Mouse (Mus musculus) forebrain, embryonic 10.5 days (tissue): ENCODE measurements around the gene Golim4. TPM values are rescaled to one million over a fixed set of nuclear protein-coding genes. Genes with fewer than 3 reads are reported as not detected.

ENCODE experiments used
- DNase-seq: peaks from one replicate; pipeline ENCODE4 v3.0.0-alpha.2; 2017; ENCODE audit warnings: low spot score; ENCODE audit errors: extremely low spot score
- H3K27ac ChIP-seq: fragments of 300-500 bp; sonication (generic); 2 replicates; pipeline ENCODE4 v1.5.1; 2016; ENCODE audit warnings: mild to moderate bottlenecking
- H3K27me3 ChIP-seq: fragments of 300-500 bp; sonication (generic); 2 replicates; pipeline ENCODE4 v1.6.1; 2016; ENCODE audit warnings: mild to moderate bottlenecking; ENCODE audit not compliant: poor library complexity, severe bottlenecking
- H3K36me3 ChIP-seq: fragments of 300-500 bp; sonication (generic); replicated peaks from 2 replicates; pipeline ENCODE4 v1.6.1; 2016; ENCODE audit warnings: mild to moderate bottlenecking, moderate library complexity
- H3K4me1 ChIP-seq: fragments of 300-500 bp; sonication (generic); 2 replicates; pipeline ENCODE4 v1.6.1; 2016
- H3K4me3 ChIP-seq: fragments of 300-500 bp; sonication (generic); 2 replicates; pipeline ENCODE4 v1.5.1; 2016; ENCODE audit warnings: mild to moderate bottlenecking, moderate library complexity
- H3K9me3 ChIP-seq: fragments of 300-500 bp; sonication (generic); 2 replicates; pipeline ENCODE4 v1.6.1; 2016; ENCODE audit warnings: mild to moderate bottlenecking, moderate library complexity
- WGBS: fragments of 180-500 bp; shearing (Covaris S2); methylation state at CpG from one replicate; pipeline ENCODE4 v1.1.7; 2016; 5-methylcytosine and 5-hydroxymethylcytosine counted together
- polyA plus RNA-seq: library from polyadenylated mRNA; unstranded; fragments of >200 nt; fragmentation: Nextera tagmentation; extraction: Ambion mirVana; gene quantifications from 2 replicates; pipeline ENCODE4 v1.2.1, GENCODE M21; 2016

Golim4 gene
- polyA plus RNA-seq, 1 experiment from 2014 or later: 50.1 TPM

- H3K4me1 ChIP-seq: peaks cover 14% of the 10 kb centered on the region
- no peak overlapping the region for H3K4me3 ChIP-seq
- H3K36me3 ChIP-seq: peaks cover 10% of the 10 kb centered on the region
- DNase-seq: no peak
- WGBS: 43% methylated on average over 4 of the region's 4 CpGs
- H3K27me3 ChIP-seq: no peaks in the 10 kb centered on the region
- no peak overlapping the region for H3K27ac ChIP-seq
- H3K9me3 ChIP-seq: no peaks in the 10 kb centered on the region
Observed at GRCm38 (mm10) chr3:75910257-75910656, 46.5 kb downstream of the Golim4 start.

GRCm38 (mm10) chr3:75901903-75902598, 54.7 kb downstream of the Golim4 start:
- Histone ChIP-seq H3K9me3 (no peaks in the 10 kb centered on the region), H3K36me3 (peaks cover 57% of the 10 kb centered on the region)
- 87% methylated on average over 11 of the region's 11 CpGs for WGBS

GRCm38 (mm10) chr3:75895075-75895474, 61.7 kb downstream of the Golim4 start:
- no peak overlapping the region for H3K27ac ChIP-seq
- DNase-seq: no peak
- no peaks in the 10 kb centered on the region for H3K9me3 ChIP-seq
- H3K27me3 ChIP-seq: no peaks in the 10 kb centered on the region
- H3K36me3 ChIP-seq: peaks cover 74% of the 10 kb centered on the region
- WGBS: 97% methylated on average over 5 of the region's 5 CpGs
- no peak overlapping the region for H3K4me3 ChIP-seq
- no peaks in the 10 kb centered on the region for H3K4me1 ChIP-seq

More at GRCm38 (mm10) chr3:75901903-75902598, 54.7 kb downstream of the Golim4 start:
- Histone ChIP-seq H3K27ac (no peak overlapping the region), H3K4me3 (no peak overlapping the region), H3K4me1 (no peaks in the 10 kb centered on the region), H3K27me3 (no peaks in the 10 kb centered on the region)
- no peak for DNase-seq

- 96% methylated on average over 3 of the region's 3 CpGs for WGBS
- no peaks in the 10 kb centered on the region for H3K4me1 ChIP-seq
- H3K4me3 ChIP-seq: no peak overlapping the region
- H3K27me3 ChIP-seq: no peaks in the 10 kb centered on the region
- H3K9me3 ChIP-seq: no peaks in the 10 kb centered on the region
- no peak overlapping the region for H3K27ac ChIP-seq
- peaks cover 85% of the 10 kb centered on the region for H3K36me3 ChIP-seq
- no peak for DNase-seq
Observed at GRCm38 (mm10) chr3:75891581-75891980, 65.2 kb downstream of the Golim4 start.

- Histone ChIP-seq H3K4me1 (no peaks in the 10 kb centered on the region), H3K4me3 (no peak overlapping the region), H3K27ac (no peak overlapping the region), H3K27me3 (no peaks in the 10 kb centered on the region), H3K36me3 (peaks cover 95% of the 10 kb centered on the region), H3K9me3 (no peaks in the 10 kb centered on the region)
- WGBS: 89% methylated on average over 1 of the region's 1 CpGs
- DNase-seq: no peak
Observed at GRCm38 (mm10) chr3:75889323-75889722, 67.4 kb downstream of the Golim4 start.

- no peak for DNase-seq
- H3K27ac ChIP-seq: no peak overlapping the region
- H3K27me3 ChIP-seq: no peaks in the 10 kb centered on the region
- H3K4me1 ChIP-seq: no peaks in the 10 kb centered on the region
- no peak overlapping the region for H3K4me3 ChIP-seq
- peaks cover 94% of the 10 kb centered on the region for H3K36me3 ChIP-seq
- peaks cover 5% of the 10 kb centered on the region; the same call in 1 of the 2 replicates for H3K9me3 ChIP-seq
- WGBS: 89% methylated on average over 1 of the region's 1 CpGs
Observed at GRCm38 (mm10) chr3:75881582-75881981, 75.2 kb downstream of the Golim4 start.

- Histone ChIP-seq H3K36me3 (peaks cover 85% of the 10 kb centered on the region), H3K4me3 (no peak overlapping the region), H3K4me1 (no peaks in the 10 kb centered on the region), H3K27me3 (no peaks in the 10 kb centered on the region), H3K9me3 (peaks cover 5% of the 10 kb centered on the region; the same call in 1 of the 2 replicates), H3K27ac (no peak overlapping the region)
- 95% methylated on average over 2 of the region's 2 CpGs for WGBS
- no peak for DNase-seq
Observed at GRCm38 (mm10) chr3:75879269-75879668, 77.5 kb downstream of the Golim4 start.

- Histone ChIP-seq H3K4me3 (no peak overlapping the region), H3K9me3 (no peaks in the 10 kb centered on the region), H3K4me1 (no peaks in the 10 kb centered on the region), H3K36me3 (0 out of 2 replicates have a peak, but pooled peaks cover under 1% of the 10 kb centered on the region), H3K27ac (no peak overlapping the region), H3K27me3 (no peaks in the 10 kb centered on the region)
- no peak for DNase-seq
- WGBS: 76% methylated on average over 1 of the region's 1 CpGs
Observed at GRCm38 (mm10) chr3:75868886-75869285, 87.9 kb downstream of the Golim4 start.

GRCm38 (mm10) chr3:75864203-75864602, 92.5 kb downstream of the Golim4 start:
- no peaks in the 10 kb centered on the region for H3K9me3 ChIP-seq
- no peak for DNase-seq
- no peaks in the 10 kb centered on the region for H3K4me1 ChIP-seq
- no peak overlapping the region for H3K27ac ChIP-seq
- no peak overlapping the region for H3K4me3 ChIP-seq
- H3K27me3 ChIP-seq: no peaks in the 10 kb centered on the region
- H3K36me3 ChIP-seq: no peaks in the 10 kb centered on the region
- WGBS: 32% methylated on average over 2 of the region's 2 CpGs

- H3K4me3 ChIP-seq: no peak overlapping the region
- no peaks in the 10 kb centered on the region for H3K27me3 ChIP-seq
- peaks cover 2% of the 10 kb centered on the region; the same call in 1 of the 2 replicates for H3K4me1 ChIP-seq
- H3K27ac ChIP-seq: no peak overlapping the region
- WGBS: 31% methylated on average over 4 of the region's 4 CpGs
- H3K36me3 ChIP-seq: no peaks in the 10 kb centered on the region
- no peaks in the 10 kb centered on the region for H3K9me3 ChIP-seq
- peak; percentile 32 for DNase-seq
Observed at GRCm38 (mm10) chr3:75861677-75862076, 95.1 kb downstream of the Golim4 start.

- H3K36me3 ChIP-seq: no peaks in the 10 kb centered on the region
- 87% methylated on average over 12 of the region's 12 CpGs for WGBS
- no peak overlapping the region for H3K27ac ChIP-seq
- no peak overlapping the region for H3K4me3 ChIP-seq
- no peak for DNase-seq
- no peaks in the 10 kb centered on the region for H3K27me3 ChIP-seq
- no peaks in the 10 kb centered on the region for H3K9me3 ChIP-seq
- H3K4me1 ChIP-seq: peaks cover 2% of the 10 kb centered on the region; the same call in 1 of the 2 replicates
Observed at GRCm38 (mm10) chr3:75860760-75861159, 96.0 kb downstream of the Golim4 start.

GRCm38 (mm10) chr3:75835286-75835967, 121.3 kb downstream of the Golim4 start:
- WGBS: 81% methylated on average over 5 of the region's 5 CpGs
- DNase-seq: no peak

GRCm38 (mm10) chr3:75834827-75835226, 121.9 kb downstream of the Golim4 start:
- Histone ChIP-seq H3K4me1 (no peaks in the 10 kb centered on the region), H3K27me3 (no peaks in the 10 kb centered on the region), H3K9me3 (no peaks in the 10 kb centered on the region), H3K27ac (no peak overlapping the region), H3K36me3 (no peaks in the 10 kb centered on the region), H3K4me3 (no peak overlapping the region)
- no peak for DNase-seq
- WGBS: 90% methylated on average over 2 of the region's 2 CpGs

More at GRCm38 (mm10) chr3:75835286-75835967, 121.3 kb downstream of the Golim4 start:
- H3K9me3 ChIP-seq: no peaks in the 10 kb centered on the region
- H3K4me1 ChIP-seq: no peaks in the 10 kb centered on the region
- no peaks in the 10 kb centered on the region for H3K27me3 ChIP-seq
- no peak overlapping the region for H3K27ac ChIP-seq
- H3K36me3 ChIP-seq: no peaks in the 10 kb centered on the region
- no peak overlapping the region for H3K4me3 ChIP-seq
